Comparison of ENCODE assay signal across 21 mouse cellular contexts in genomic region chr7:97365887-97366286, GRCm38 (mm10). TPM values are rescaled to one million over a fixed set of nuclear protein-coding genes. Genes with fewer than 3 reads are reported as not detected.
"Had no signal": no experiment of that assay in that cellular context is flagged by ENCODE, and none has a peak within 500 bp of the region (broad histone marks: within the 10 kb centered on the region; RNA-seq: fewer than 3 reads in every experiment).

No protein-coding gene starts in this region.

- H3K36me3 ChIP-seq: midbrain, embryonic 10.5 days; midbrain, embryonic 12.5 days; neural tube, embryonic 12.5 days had no signal

- H3K4me2 ChIP-seq: lung, embryonic 14.5 days; midbrain, embryonic 12.5 days; neural tube, embryonic 12.5 days had no signal

- H3K4me3 ChIP-seq: midbrain, embryonic 10.5 days; midbrain, embryonic 12.5 days; myocyte; neural tube, embryonic 12.5 days had no signal

- H3K27ac ChIP-seq: liver, embryonic 14.5 days; midbrain, embryonic 10.5 days; midbrain, embryonic 12.5 days; neural tube, embryonic 12.5 days had no signal

- ATAC-seq: midbrain, embryonic 16.5 days had no signal

- H3K9me3 ChIP-seq: midbrain, embryonic 10.5 days; midbrain, embryonic 12.5 days; neural tube, embryonic 12.5 days had no signal

- H3K27me3 ChIP-seq: midbrain, embryonic 12.5 days; neural tube, embryonic 12.5 days had no signal

- DNase-seq: lung, adult 18-20 months; lung, embryonic 14.5 days; lung, postnatal 10 days; lung, postnatal 4 days; midbrain, embryonic 14.5 days; retina, postnatal 1 day; right cerebral cortex, adult 18-20 months; right cerebral cortex, postnatal 25 days; right cerebral cortex, postnatal 4 days; spleen, adult 18-20 months; thymus, adult 2 months; thymus, postnatal 14 days; thymus, postnatal 36 days had no signal

- H3K9ac ChIP-seq: liver, embryonic 14.5 days; lung, embryonic 14.5 days; midbrain, embryonic 12.5 days; neural tube, embryonic 12.5 days had no signal

RNA-seq across cellular contexts. Expression of gene Thrsp, which starts 51.6 kb away (rescaled TPM):
- total RNA-seq: megakaryocyte, adult 5-6 weeks; megakaryocyte-erythroid progenitor cell, adult 5-6 weeks had no signal
